Mouse (Mus musculus) midbrain, embryonic 15.5 days (tissue): Measurements from ENCODE around the gene Gm47995. TPM values are rescaled to one million over a fixed set of nuclear protein-coding genes. Genes with fewer than 3 reads are reported as not detected.
"Not testable (repeated sequence)": the region's sequence is repeated elsewhere in the genome, so short reads cannot be mapped to it uniquely, and the experiment has no call there.

ENCODE experiments used
- ATAC-seq: fragments of 200-750 bp; cut with Nextera tagmentation; replicated peaks from 2 replicates; pipeline ENCODE4 v1.8.0; 2017; ENCODE audit warnings: moderate TSS enrichment
- H3K27ac ChIP-seq: fragments of 300-500 bp; sonication (generic); 2 replicates; pipeline ENCODE4 v1.5.1; 2015; ENCODE audit warnings: mild to moderate bottlenecking, inconsistent platforms
- H3K27me3 ChIP-seq: fragments of 300-500 bp; sonication (generic); replicated peaks from 2 replicates; pipeline ENCODE4 v1.6.1; 2015; ENCODE audit warnings: inconsistent platforms
- H3K36me3 ChIP-seq: fragments of 300-500 bp; sonication (generic); replicated peaks from 2 replicates; pipeline ENCODE4 v1.6.1; 2015; ENCODE audit warnings: inconsistent platforms
- H3K4me1 ChIP-seq: fragments of 300-500 bp; sonication (generic); 2 replicates; pipeline ENCODE4 v1.6.1; 2015; ENCODE audit warnings: inconsistent platforms
- H3K4me2 ChIP-seq: fragments of 300-500 bp; sonication (generic); 2 replicates; pipeline ENCODE4 v1.6.1; 2015; ENCODE audit warnings: inconsistent platforms, mild to moderate bottlenecking, moderate library complexity
- H3K4me3 ChIP-seq: fragments of 300-500 bp; sonication (generic); 2 replicates; pipeline ENCODE4 v1.5.1; 2015; ENCODE audit warnings: mild to moderate bottlenecking, inconsistent platforms
- H3K9ac ChIP-seq: fragments of 300-500 bp; sonication (generic); 2 replicates; pipeline ENCODE4 v1.6.1; 2015; ENCODE audit warnings: mild to moderate bottlenecking, inconsistent platforms
- H3K9me3 ChIP-seq: fragments of 300-500 bp; sonication (generic); 2 replicates; pipeline ENCODE4 v1.6.1; 2016; ENCODE audit warnings: inconsistent platforms
- WGBS: fragments of 180-500 bp; shearing (Covaris S2); methylation state at CpG from one replicate; pipeline ENCODE4 v1.1.7; 2015; ENCODE audit warnings: mixed read lengths; 5-methylcytosine and 5-hydroxymethylcytosine counted together
- polyA plus RNA-seq: library from polyadenylated mRNA; unstranded; fragments of >200 nt; fragmentation: Nextera tagmentation; extraction: Ambion mirVana; gene quantifications from 2 replicates; pipeline ENCODE4 v1.2.1, GENCODE M21; 2015

Gene Gm47995
- polyA plus RNA-seq, 1 experiment from 2014 or later = not detected

GRCm38 (mm10) chr1:151195986-151196385 lies 2.3 kb upstream of the Gm47995 start:
- ATAC-seq, H3K9ac ChIP-seq, H3K4me3 ChIP-seq, H3K4me2 ChIP-seq, H3K27me3 ChIP-seq, H3K4me1 ChIP-seq, H3K36me3 ChIP-seq, H3K27ac ChIP-seq, H3K9me3 ChIP-seq: not testable (repeated sequence)
- 31% methylated on average over 4 of the region's 4 CpGs for WGBS

- H3K4me2 ChIP-seq, H3K9me3 ChIP-seq, H3K27ac ChIP-seq, ATAC-seq, H3K9ac ChIP-seq, H3K4me1 ChIP-seq, H3K27me3 ChIP-seq, H3K4me3 ChIP-seq, H3K36me3 ChIP-seq: not testable (repeated sequence)
- 76% methylated on average over 3 of the region's 3 CpGs for WGBS
Measured at GRCm38 (mm10) chr1:151196690-151197089, 1.6 kb upstream of the Gm47995 start.

GRCm38 (mm10) chr1:151200620-151201019 lies 2.4 kb downstream of the Gm47995 start:
- H3K4me2 ChIP-seq, ATAC-seq: not testable (repeated sequence)

GRCm38 (mm10) chr1:151202771-151203170 lies 4.5 kb downstream of the Gm47995 start:
- H3K27me3 ChIP-seq, H3K4me1 ChIP-seq, H3K27ac ChIP-seq, H3K9me3 ChIP-seq, ATAC-seq, H3K4me3 ChIP-seq, H3K9ac ChIP-seq, H3K4me2 ChIP-seq, H3K36me3 ChIP-seq: not testable (repeated sequence)
- WGBS = 81% methylated on average over 4 of the region's 5 CpGs

More at GRCm38 (mm10) chr1:151200620-151201019, 2.4 kb downstream of the Gm47995 start:
- H3K36me3 ChIP-seq, H3K27me3 ChIP-seq, H3K27ac ChIP-seq, H3K9ac ChIP-seq, H3K4me3 ChIP-seq, H3K4me1 ChIP-seq, H3K9me3 ChIP-seq: not testable (repeated sequence)

GRCm38 (mm10) chr1:151203818-151204217 lies 5.6 kb downstream of the Gm47995 start, which contains the start of gene 3110040M04Rik:
TSS of gene 3110040M04Rik (plus strand) at chr1:151204121.
- WGBS = no CpG with 5 or more reads among the region's 6 CpGs
- H3K4me1 ChIP-seq, ATAC-seq: not testable (repeated sequence)

GRCm38 (mm10) chr1:151208493-151208892 lies 10.2 kb downstream of the Gm47995 start:
- not testable (repeated sequence) for H3K9me3 ChIP-seq, H3K4me3 ChIP-seq, H3K27ac ChIP-seq, H3K9ac ChIP-seq, H3K27me3 ChIP-seq, ATAC-seq, H3K36me3 ChIP-seq, H3K4me2 ChIP-seq, H3K4me1 ChIP-seq
- 77% methylated on average over 3 of the region's 5 CpGs for WGBS

More at GRCm38 (mm10) chr1:151203818-151204217, 5.6 kb downstream of the Gm47995 start, which contains the start of gene 3110040M04Rik:
- H3K4me3 ChIP-seq, H3K36me3 ChIP-seq, H3K9ac ChIP-seq, H3K4me2 ChIP-seq, H3K27ac ChIP-seq, H3K9me3 ChIP-seq, H3K27me3 ChIP-seq: not testable (repeated sequence)

GRCm38 (mm10) chr1:151208944-151209343 lies 10.7 kb downstream of the Gm47995 start:
- H3K9me3 ChIP-seq, ATAC-seq, H3K9ac ChIP-seq, H3K27ac ChIP-seq, H3K36me3 ChIP-seq, H3K4me2 ChIP-seq, H3K4me3 ChIP-seq, H3K4me1 ChIP-seq, H3K27me3 ChIP-seq: not testable (repeated sequence)

GRCm38 (mm10) chr1:151209824-151210355 lies 11.6 kb downstream of the Gm47995 start, which contains the start of gene Gm47996:
TSS of gene Gm47996 (plus strand) at chr1:151210131.
- ATAC-seq, H3K27ac ChIP-seq, H3K4me3 ChIP-seq, H3K4me2 ChIP-seq, H3K4me1 ChIP-seq, H3K9ac ChIP-seq, H3K36me3 ChIP-seq, H3K9me3 ChIP-seq, H3K27me3 ChIP-seq: not testable (repeated sequence)
- 92% methylated on average over 6 of the region's 8 CpGs for WGBS

- H3K27me3 ChIP-seq, H3K9ac ChIP-seq, H3K27ac ChIP-seq, H3K4me2 ChIP-seq, ATAC-seq, H3K4me3 ChIP-seq, H3K36me3 ChIP-seq, H3K4me1 ChIP-seq, H3K9me3 ChIP-seq: not testable (repeated sequence)
- 89% methylated on average over 5 of the region's 5 CpGs for WGBS
Measured at GRCm38 (mm10) chr1:151211666-151212065, 13.4 kb downstream of the Gm47995 start.

- ATAC-seq = no peak
- no peaks in the 10 kb centered on the region for H3K4me1 ChIP-seq
- WGBS = 79% methylated on average over 2 of the region's 2 CpGs
- no peak overlapping the region for H3K4me2 ChIP-seq
- H3K9me3 ChIP-seq = no peaks in the 10 kb centered on the region
- H3K4me3 ChIP-seq = no peak overlapping the region
- no peaks in the 10 kb centered on the region for H3K36me3 ChIP-seq
- no peak overlapping the region for H3K27ac ChIP-seq
- no peak overlapping the region for H3K9ac ChIP-seq
- no peaks in the 10 kb centered on the region for H3K27me3 ChIP-seq
Measured at GRCm38 (mm10) chr1:151214862-151215261, 16.6 kb downstream of the Gm47995 start.

- WGBS = 86% methylated on average over 1 of the region's 1 CpGs
- no peaks in the 10 kb centered on the region for H3K27me3 ChIP-seq
Measured at GRCm38 (mm10) chr1:151215985-151216384, 17.7 kb downstream of the Gm47995 start.

GRCm38 (mm10) chr1:151216417-151216816 lies 18.2 kb downstream of the Gm47995 start:
- no peak for ATAC-seq
- no peak overlapping the region for H3K9ac ChIP-seq

More at GRCm38 (mm10) chr1:151215985-151216384, 17.7 kb downstream of the Gm47995 start:
- no peak overlapping the region for H3K4me2 ChIP-seq
- H3K4me3 ChIP-seq = no peak overlapping the region
- no peaks in the 10 kb centered on the region for H3K36me3 ChIP-seq
- H3K27ac ChIP-seq = no peak overlapping the region
- no peaks in the 10 kb centered on the region for H3K4me1 ChIP-seq
- no peak overlapping the region for H3K9ac ChIP-seq
- no peak for ATAC-seq
- no peaks in the 10 kb centered on the region for H3K9me3 ChIP-seq

GRCm38 (mm10) chr1:151219045-151219444 lies 20.8 kb downstream of the Gm47995 start:
- Histone ChIP-seq H3K4me3 (no peak overlapping the region), H3K27ac (no peak overlapping the region), H3K27me3 (no peaks in the 10 kb centered on the region), H3K36me3 (no peaks in the 10 kb centered on the region), H3K9ac (no peak overlapping the region), H3K9me3 (no peaks in the 10 kb centered on the region), H3K4me2 (no peak overlapping the region), H3K4me1 (no peaks in the 10 kb centered on the region)
- WGBS = 86% methylated on average over 5 of the region's 5 CpGs
- ATAC-seq = no peak

More at GRCm38 (mm10) chr1:151216417-151216816, 18.2 kb downstream of the Gm47995 start:
- Histone ChIP-seq H3K9me3 (no peaks in the 10 kb centered on the region), H3K36me3 (no peaks in the 10 kb centered on the region), H3K27me3 (no peaks in the 10 kb centered on the region), H3K4me1 (no peaks in the 10 kb centered on the region), H3K4me2 (no peak overlapping the region), H3K4me3 (no peak overlapping the region), H3K27ac (no peak overlapping the region)
- WGBS = 37% methylated on average over 3 of the region's 3 CpGs
